Mouse (Mus musculus): Measurements from ENCODE around the gene Kif2a. TPM values are rescaled to one million over a fixed set of nuclear protein-coding genes. Genes with fewer than 3 reads are reported as not detected.
"Not testable (repeated sequence)": the region's sequence is repeated elsewhere in the genome, so short reads cannot be mapped to it uniquely, and the experiment has no call there.

Gene Kif2a
- polyA plus RNA-seq, 1 experiment from 2014 or later: 30.6 TPM

DNA sequence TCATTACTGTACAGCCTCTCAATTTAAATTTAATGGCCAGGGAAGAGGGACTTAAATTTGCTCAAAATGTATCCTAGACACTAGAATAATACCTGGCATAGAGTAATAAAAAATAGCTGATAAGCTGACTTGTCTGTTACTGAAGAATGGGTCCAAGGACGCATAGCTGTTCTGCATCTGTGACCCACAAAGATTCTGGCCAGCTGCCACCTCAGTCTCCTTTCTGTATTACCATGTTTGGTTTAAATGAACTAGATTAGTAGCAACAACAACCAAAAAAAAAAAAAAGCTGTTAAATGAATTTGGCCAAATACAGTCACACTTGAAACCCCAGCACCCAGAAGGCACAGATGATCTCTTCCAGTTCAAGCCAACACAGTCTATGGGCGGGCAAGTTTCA lies 92.7 kb downstream of the Kif2a start:
- H3K27me3 ChIP-seq: no peaks in the 10 kb centered on the region
- ATAC-seq (ENCODE audit: insufficient read depth): no peak
- peaks cover 22% of the 10 kb centered on the region for H3K36me3 ChIP-seq (replicated peaks)
- H3K9ac ChIP-seq: no peak overlapping the region
- peaks cover 8% of the 10 kb centered on the region for H3K4me1 ChIP-seq (replicated peaks)
- H3K27ac ChIP-seq (replicated peaks): no peak overlapping the region
- no peak overlapping the region for H3K4me2 ChIP-seq
- H3K9me3 ChIP-seq (replicated peaks): no peaks in the 10 kb centered on the region
- H3K4me3 ChIP-seq (replicated peaks): no peak overlapping the region
- WGBS (ENCODE audit: insufficient replicate concordance): 80% methylated on average over 2 of the region's 2 CpGs

GRCm38 (mm10) chr13:106928296-106928695 lies 93.6 kb downstream of the Kif2a start:
- no peaks in the 10 kb centered on the region for H3K9me3 ChIP-seq (replicated peaks)
- H3K4me1 ChIP-seq (replicated peaks): peaks cover 6% of the 10 kb centered on the region
- no peak overlapping the region for H3K27ac ChIP-seq (replicated peaks)
- no peak overlapping the region for H3K9ac ChIP-seq
- H3K4me2 ChIP-seq: no peak overlapping the region
- 80% methylated on average over 4 of the region's 4 CpGs for WGBS (ENCODE audit: insufficient replicate concordance)
- H3K27me3 ChIP-seq: no peaks in the 10 kb centered on the region
- no peak overlapping the region for H3K4me3 ChIP-seq (replicated peaks)
- peaks cover 26% of the 10 kb centered on the region for H3K36me3 ChIP-seq (replicated peaks)
- ATAC-seq (ENCODE audit: insufficient read depth): no peak

DNA sequence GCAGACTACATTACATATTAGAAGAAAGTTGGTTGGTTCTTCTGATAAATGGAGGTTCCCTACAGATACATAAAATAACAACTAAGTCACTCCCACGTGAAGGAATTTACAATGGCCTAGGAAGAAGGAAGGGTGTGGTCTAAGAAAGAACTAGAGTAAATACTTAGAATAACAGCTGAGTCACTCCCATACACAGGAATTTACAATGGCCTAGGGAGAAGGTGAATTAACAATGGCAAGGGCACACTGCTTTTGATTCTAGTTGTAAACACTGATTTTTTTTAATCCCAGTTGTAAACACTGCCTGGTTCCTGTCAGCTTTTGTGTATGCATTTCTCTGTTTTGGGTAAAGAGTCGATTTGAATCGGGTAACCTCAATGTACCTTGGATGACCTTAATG lies 96.0 kb downstream of the Kif2a start:
- H3K4me2 ChIP-seq; ATAC-seq (ENCODE audit: insufficient read depth); H3K9ac ChIP-seq; H3K4me1 ChIP-seq (replicated peaks); H3K27ac ChIP-seq (replicated peaks); H3K4me3 ChIP-seq (replicated peaks); H3K27me3 ChIP-seq; H3K9me3 ChIP-seq (replicated peaks): not testable (repeated sequence)
- peaks cover 45% of the 10 kb centered on the region for H3K36me3 ChIP-seq (replicated peaks)
- 79% methylated on average over 3 of the region's 3 CpGs for whole genome bisulfite sequencing (ENCODE audit: insufficient replicate concordance)

- 75% methylated on average over 7 of the region's 7 CpGs for WGBS (ENCODE audit: insufficient replicate concordance)
- no peaks in the 10 kb centered on the region for H3K27me3 ChIP-seq
- no peak overlapping the region for H3K4me2 ChIP-seq
- H3K27ac ChIP-seq (replicated peaks): no peak overlapping the region
- no peaks in the 10 kb centered on the region for H3K9me3 ChIP-seq (replicated peaks)
- no peak overlapping the region for H3K4me3 ChIP-seq (replicated peaks)
- ATAC-seq (ENCODE audit: insufficient read depth): no peak
- peaks cover 43% of the 10 kb centered on the region for H3K36me3 ChIP-seq (replicated peaks)
- H3K9ac ChIP-seq: no peak overlapping the region
- H3K4me1 ChIP-seq (replicated peaks): peaks cover 11% of the 10 kb centered on the region
Observed at GRCm38 (mm10) chr13:106918322-106919050, 103.4 kb downstream of the Kif2a start.

DNA sequence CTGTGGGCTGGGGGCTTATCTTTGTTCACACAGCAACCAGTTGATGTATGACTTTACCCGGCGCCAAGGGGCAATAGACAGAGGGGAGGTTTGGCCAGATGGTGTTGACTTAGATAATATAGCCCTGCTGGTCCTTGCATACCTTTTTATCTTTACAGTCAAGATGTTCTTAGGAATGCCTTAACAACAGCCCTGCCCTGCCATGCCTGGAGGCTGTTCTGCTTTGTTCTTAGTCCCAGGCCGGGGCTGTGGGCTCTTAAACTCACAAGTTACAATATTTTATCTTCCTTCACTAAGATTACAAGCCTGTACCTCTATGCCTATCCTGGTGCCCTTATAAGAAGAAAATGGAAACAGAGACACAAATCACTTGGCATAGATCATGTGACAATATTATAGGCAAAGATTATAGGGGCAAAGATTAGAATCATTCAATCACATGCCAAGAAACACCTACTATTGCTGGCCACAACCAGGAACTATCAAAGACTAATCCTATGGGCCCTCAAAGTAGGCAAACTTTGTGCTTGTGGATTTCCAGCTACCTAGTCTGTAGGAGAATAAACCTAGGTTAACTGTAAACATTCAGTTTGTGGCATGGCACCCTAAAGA lies 108.7 kb downstream of the Kif2a start:
- no peaks in the 10 kb centered on the region for H3K9me3 ChIP-seq (replicated peaks)
- 28% methylated on average over 3 of the region's 3 CpGs for WGBS (ENCODE audit: insufficient replicate concordance)
- no peaks in the 10 kb centered on the region for H3K27me3 ChIP-seq
- H3K27ac ChIP-seq (replicated peaks): peak overlapping the region; percentile 51
- no peak overlapping the region for H3K9ac ChIP-seq
- ATAC-seq (ENCODE audit: insufficient read depth): peak; percentile 72
- H3K4me3 ChIP-seq (replicated peaks): no peak overlapping the region
- peaks cover 24% of the 10 kb centered on the region for H3K4me1 ChIP-seq (replicated peaks)
- H3K36me3 ChIP-seq (replicated peaks): peaks cover 22% of the 10 kb centered on the region
- H3K4me2 ChIP-seq: no peak overlapping the region; the same call in 1 of the 2 replicates

DNA sequence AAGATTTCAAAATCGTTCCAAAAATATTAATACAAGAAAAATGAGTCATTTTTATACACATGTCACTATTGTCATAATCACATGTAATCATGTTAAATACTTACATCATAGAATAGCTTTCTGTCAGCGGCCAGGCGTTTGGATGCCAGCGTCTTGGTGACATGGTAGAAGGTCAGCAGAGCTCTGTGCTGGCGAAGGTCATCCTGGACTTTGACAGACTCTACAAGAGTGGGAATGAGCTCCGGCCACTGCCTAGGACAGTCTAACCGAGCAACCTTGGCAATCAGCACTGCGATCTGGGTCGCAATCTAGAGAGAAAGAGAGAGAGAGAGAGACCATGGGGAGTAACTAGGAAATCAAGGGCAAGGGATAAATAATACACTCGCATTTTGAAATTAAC lies 111.8 kb downstream of the Kif2a start:
- H3K4me3 ChIP-seq (replicated peaks): no peak overlapping the region
- no peak overlapping the region for H3K9ac ChIP-seq
- no peak overlapping the region for H3K4me2 ChIP-seq
- H3K27me3 ChIP-seq: no peaks in the 10 kb centered on the region
- no peak overlapping the region for H3K27ac ChIP-seq (replicated peaks)
- no peaks in the 10 kb centered on the region for H3K9me3 ChIP-seq (replicated peaks)
- no peak for ATAC-seq (ENCODE audit: insufficient read depth)
- peaks cover 43% of the 10 kb centered on the region for H3K36me3 ChIP-seq (replicated peaks)
- WGBS (ENCODE audit: insufficient replicate concordance): 89% methylated on average over 10 of the region's 10 CpGs
- H3K4me1 ChIP-seq (replicated peaks): peaks cover 24% of the 10 kb centered on the region

Other genes with a start within 250 kb of the Kif2a start
- gene Ipo11, start 85.2 kb downstream of the Kif2a start, polyA plus RNA-seq (2015; fragmentation: Nextera tagmentation; extraction: Ambion mirVana): 26.9 and 28.2 TPM in 2 replicates
- gene Dimt1, start 75.0 kb downstream of the Kif2a start, polyA plus RNA-seq (2015; fragmentation: Nextera tagmentation; extraction: Ambion mirVana): 13.7 and 14.4 TPM in 2 replicates